Mouse (Mus musculus): ENCODE results near the gene Hddc3.

DNA sequence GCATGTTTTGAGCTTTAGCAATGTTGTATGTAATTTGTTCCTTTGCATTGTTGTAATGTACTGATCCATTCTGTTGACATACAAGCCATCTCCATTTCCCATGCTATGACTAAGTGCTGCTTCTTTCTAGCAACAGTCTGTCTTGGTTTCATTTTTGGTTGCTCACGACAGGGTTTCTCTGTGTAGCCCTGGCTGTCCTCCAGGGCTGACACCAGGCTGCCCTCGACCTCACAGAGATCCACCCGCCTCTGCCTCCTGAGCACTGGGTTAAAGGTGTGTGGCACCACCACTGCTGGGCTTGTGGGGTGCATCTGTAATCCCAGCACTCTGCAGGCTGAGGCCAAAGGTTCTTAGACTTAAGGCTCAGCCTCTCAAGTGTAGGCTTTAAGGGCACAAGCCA is 43.3 kb upstream of the Hddc3 start:
- TF ChIP-seq POLR2A (IDR thresholded peaks at IDR 0.05; ENCODE audit: borderline replicate concordance, extremely low read depth, low read depth, low read length) (no peak), CTCF (IDR thresholded peaks at IDR 0.05; ENCODE audit: insufficient read depth, low read length) (no peak)
